Mouse (Mus musculus) layer of hippocampus, adult 9-11 months (tissue): ENCODE measurements around the gene Sfmbt1.
"Not testable (repeated sequence)": the region's sequence is repeated elsewhere in the genome, so short reads cannot be mapped to it uniquely, and the experiment has no call there.

Experiments
- DNase-seq: peaks from one replicate; pipeline ENCODE4 v3.0.0; 2022

Sfmbt1 gene

GRCm38 (mm10) chr14:30718696-30719095 is 4.0 kb downstream of the Sfmbt1 start:
- DNase-seq = not testable (repeated sequence)

- DNase-seq = no peak
Measured at GRCm38 (mm10) chr14:30719514-30719913, 4.9 kb downstream of the Sfmbt1 start.

GRCm38 (mm10) chr14:30721850-30722249 is 7.2 kb downstream of the Sfmbt1 start:
- DNase-seq = no peak

DNA sequence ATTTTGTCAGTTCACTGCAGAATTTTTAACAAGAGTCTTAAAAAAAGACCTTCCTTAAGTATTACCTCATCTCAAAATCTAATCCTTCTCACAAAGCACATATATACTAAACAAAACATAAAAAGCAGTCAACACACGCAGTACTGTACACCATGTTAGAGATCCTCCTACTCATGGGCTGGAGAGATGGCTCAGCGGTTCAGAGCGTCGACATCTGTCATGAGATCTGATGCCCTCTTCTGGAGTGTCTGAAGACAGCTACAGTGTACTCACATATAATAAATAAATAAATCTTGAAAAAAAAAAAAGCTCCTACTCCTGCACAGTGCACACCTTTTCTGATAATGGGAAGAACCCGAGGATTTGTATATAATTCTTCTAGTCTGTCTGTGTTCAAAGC is 7.8 kb downstream of the Sfmbt1 start:
- DNase-seq = no peak

DNA sequence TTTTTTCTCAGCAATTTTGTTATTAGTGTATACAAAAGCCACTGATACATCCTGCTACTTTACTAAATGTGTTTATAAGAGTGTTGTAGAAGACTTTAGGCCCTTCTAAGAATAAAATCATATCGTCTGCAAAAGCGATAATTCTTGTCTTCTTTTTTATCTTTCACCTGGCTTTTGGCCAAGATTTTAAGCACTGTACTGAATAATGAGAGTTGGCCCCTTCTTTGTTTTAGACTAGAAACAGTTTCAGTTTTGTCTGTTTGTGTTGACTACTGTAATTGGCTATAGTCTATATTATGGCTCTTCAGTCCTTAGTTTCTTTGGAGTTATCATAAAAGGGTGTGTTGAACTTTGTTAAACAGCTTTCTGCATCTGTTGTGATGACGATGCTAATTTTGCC is 17.2 kb downstream of the Sfmbt1 start:
- DNase-seq = no peak

- no peak for DNase-seq
Measured at GRCm38 (mm10) chr14:30734665-30735064, 20.0 kb downstream of the Sfmbt1 start.

GRCm38 (mm10) chr14:30735810-30736209 is 21.2 kb downstream of the Sfmbt1 start:
- no peak for DNase-seq

GRCm38 (mm10) chr14:30736413-30736812 is 21.8 kb downstream of the Sfmbt1 start:
- no peak for DNase-seq

DNA sequence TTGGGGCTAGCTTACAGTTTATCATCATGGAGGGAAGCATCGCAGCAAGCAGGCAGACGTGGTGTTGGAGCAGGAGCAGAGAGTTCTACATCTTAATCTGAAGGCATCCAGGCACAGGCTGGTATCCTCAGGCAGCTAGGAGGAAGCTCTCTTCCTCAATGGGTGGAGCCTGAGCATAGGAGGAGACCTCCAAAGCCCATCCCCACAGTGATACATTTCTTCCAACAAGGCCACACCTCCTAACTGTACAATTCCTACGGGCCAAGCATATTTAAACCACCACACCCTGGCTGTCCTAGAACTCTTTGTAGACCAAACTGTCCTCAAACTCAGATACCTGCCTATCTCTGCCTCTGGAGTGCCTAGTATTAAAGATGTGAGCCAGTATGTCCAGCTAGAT is 29.2 kb downstream of the Sfmbt1 start:
- DNase-seq = no peak

DNA sequence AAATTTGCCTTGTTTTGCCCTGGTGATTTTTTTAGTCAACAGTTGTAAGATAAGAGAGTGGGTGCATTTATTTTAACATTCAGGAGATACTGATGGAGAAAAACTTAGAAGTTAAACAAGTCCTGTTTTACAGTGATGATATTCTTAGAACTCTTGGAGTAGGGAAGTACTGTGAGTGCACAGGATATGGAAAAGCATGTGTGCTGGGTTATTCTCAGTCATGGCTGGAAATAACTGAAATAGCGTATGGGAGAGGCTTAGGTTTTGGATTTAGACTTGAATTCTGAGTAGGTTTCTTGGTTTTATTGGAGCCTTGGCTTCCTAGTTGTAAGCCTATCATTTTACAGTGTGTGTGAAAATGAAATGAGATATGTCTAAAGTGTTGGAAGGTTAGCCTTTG is 31.5 kb downstream of the Sfmbt1 start:
- no peak for DNase-seq

DNA sequence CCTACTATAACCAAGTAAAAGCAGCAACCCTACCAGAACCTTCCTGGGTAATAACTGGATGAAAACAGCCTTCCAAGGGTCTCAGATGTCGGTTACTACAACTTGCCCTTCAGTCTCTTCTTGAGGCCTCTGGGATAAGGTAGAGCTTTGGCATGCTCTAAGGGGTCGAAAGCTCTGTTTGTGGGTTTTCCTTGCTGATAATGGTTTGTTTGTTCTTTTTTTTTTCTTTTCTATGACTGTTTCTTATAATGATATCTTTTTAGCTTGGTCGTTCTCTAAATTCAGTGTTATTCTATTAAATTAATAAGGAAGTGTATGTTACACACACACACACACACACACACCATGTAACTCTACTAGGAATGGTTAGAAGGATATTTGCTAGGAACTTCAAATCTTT is 42.6 kb downstream of the Sfmbt1 start:
- no peak for DNase-seq

DNA sequence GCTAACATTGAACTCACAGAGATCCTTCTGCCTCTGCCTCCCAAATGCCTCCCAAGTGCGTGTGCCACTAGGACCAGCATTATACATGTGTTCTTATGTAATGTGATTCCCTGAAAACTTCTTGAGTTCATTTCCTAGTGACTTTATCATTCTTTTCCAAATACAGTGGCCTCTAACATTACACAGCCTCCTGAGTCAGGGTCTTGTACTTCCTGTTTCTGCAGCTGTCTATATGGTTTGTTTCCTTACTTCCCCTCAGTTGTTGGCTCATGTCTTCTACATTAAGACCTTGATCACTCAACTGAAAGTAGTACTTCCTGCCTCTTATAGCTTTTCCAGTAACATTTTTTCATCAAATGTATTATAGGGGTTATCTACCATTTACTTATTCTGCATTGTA is 46.6 kb downstream of the Sfmbt1 start:
- no peak for DNase-seq

- DNase-seq = no peak
Measured at GRCm38 (mm10) chr14:30762131-30762903, 47.7 kb downstream of the Sfmbt1 start.

- no peak for DNase-seq
Measured at GRCm38 (mm10) chr14:30762904-30763568, 48.4 kb downstream of the Sfmbt1 start.

- no peak for DNase-seq
Measured at GRCm38 (mm10) chr14:30784614-30785013, 70.0 kb downstream of the Sfmbt1 start.

- DNase-seq = peak; percentile 15
Measured at GRCm38 (mm10) chr14:30789471-30789870, 74.8 kb downstream of the Sfmbt1 start.

DNA sequence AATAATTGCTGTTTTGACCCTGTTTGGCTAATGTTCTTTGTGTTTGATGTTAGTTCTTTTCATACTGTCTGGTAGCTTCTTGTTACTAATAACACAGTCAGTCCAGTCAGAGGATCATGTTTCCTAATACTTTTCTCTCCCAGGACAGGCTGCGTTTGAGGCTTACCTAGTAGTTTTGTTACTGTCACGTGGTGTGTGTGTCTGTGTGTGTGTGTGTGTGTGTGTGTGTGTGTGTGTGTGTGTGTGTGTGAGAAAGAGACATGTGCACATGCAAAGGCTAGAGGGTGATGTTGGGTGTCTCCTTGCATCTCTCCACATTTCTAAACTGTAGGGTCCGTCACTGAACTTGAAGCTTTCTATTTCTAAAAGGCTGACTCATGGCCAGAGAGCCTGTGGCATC is 78.2 kb downstream of the Sfmbt1 start:
- no peak for DNase-seq

DNA sequence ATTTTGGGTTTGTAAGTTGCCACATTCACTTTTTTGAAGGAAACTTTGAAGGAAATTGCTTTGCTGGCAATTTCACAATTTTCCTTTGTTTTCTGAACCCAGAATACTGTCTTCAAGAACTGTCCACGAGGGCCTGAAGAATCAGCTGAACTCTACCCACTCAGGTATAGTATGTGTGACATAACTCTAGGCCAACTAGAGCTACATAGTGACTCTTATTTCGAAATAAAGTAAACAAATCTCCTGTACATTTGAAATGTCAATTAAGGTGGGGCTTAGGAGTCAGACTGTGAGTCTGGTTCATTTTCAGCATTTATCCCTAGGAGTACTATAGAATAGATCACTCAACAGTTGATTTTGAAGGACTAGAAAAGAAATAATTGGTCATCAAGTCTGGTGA is 87.1 kb downstream of the Sfmbt1 start:
- DNase-seq = no peak

GRCm38 (mm10) chr14:30821136-30821535 is 106.5 kb downstream of the Sfmbt1 start:
- DNase-seq = no peak

- no peak for DNase-seq
Measured at GRCm38 (mm10) chr14:30824456-30824995, 109.9 kb downstream of the Sfmbt1 start.

GRCm38 (mm10) chr14:30825021-30825475 is 110.4 kb downstream of the Sfmbt1 start:
- no peak for DNase-seq

DNA sequence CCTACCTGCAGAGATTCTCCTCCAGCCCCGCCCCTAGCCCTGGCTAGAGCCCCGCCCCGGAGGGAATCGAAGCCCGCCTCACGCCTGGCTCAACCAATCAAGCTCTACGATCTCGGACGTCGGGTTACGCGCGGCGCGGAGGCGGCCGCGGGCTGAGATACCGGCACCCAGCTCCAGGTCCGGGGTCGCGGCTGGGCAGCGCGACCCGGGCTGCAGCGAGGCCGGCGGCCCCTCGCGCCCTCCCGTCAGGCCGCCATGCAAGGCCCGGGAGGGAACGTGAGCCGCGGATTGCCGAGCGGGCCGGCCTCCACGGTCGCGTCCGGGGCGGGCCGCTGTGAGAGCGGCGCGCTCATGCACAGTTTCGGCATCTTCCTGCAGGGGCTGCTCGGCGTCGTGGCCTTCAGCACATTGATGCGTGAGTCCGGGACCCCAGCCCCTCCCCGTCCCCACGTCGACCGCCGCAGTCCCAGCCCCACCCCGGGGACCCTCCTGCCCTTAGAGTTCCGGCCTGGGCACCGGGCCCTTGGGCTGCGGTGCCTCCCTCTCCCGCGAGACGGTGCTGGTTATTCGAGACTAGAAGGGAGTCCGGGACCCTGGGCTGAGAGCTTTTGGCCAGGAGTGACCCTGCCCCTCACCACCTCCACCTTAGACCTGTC is 111.0 kb downstream of the Sfmbt1 start, which contains the start of gene Tmem110:
Gene Tmem110, plus strand, starts transcription at position 115 of the 656 bp plus-strand sequence.
- DNase-seq = peak; percentile 81
